Mouse (Mus musculus) telencephalon, adult 2 months (tissue): ENCODE measurements around the gene Acyp2.
"Not testable (repeated sequence)": the region's sequence is repeated elsewhere in the genome, so short reads cannot be mapped to it uniquely, and the experiment has no call there.

Source experiments
- DNase-seq: peaks from one replicate; pipeline ENCODE4 v3.0.0-alpha.2; 2011; ENCODE audit warnings: low read depth, low spot score

The Acyp2 gene

DNA sequence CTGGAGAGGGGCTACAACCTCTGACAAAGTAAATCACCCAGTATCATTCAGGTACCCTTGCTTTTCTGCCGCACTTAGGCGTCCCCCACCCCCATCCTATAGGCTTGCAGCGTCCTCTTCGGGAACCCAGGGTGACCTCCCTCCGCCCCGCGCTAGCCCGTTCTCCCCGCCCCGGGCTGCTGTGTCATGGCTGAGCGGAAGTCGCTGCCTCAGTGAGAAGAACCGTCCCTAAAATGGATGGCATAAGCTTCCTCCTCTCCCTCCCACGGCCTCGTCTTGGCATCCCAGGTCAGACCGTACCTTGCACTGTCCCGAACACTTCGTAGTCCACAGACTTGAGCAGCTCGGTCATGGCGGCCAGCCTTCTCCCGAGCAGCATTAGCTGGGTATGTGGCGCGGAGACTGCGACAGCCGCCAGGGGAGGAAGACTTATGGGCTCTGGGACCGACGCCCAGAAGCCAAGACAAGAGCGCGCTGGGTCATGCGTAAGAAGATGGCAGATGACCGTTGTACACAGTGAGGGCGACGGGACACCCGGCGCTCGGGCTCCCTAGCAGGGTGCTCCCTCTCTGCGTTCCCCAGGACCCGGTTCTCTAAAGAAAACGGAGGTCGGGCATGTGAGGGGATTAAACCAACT lies at the start of gene Acyp2:
Gene Acyp2, minus strand, starts transcription at position 587 of the 637 bp plus-strand sequence.
- DNase-seq, result peak; percentile 67

DNA sequence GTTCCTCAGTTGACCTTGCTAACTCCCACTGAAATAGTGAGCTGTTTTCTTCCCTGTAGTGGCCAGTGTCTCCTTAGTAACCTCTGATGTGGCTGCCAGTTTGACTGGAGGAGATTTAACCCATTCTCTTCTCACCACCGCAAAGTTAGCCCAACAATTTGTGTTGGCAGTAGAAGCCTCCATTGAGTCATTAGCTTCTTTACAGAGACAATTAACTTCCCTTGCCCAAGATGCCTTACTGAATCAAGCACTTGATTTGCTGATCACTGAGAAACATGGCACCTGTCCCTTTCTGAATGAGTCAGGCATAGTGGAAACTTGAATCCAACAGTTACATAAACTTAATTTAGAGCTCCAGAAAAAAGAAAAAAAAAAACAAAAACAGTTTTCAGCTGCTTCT lies 40.0 kb upstream of the Acyp2 start:
- no peak for DNase-seq

DNA sequence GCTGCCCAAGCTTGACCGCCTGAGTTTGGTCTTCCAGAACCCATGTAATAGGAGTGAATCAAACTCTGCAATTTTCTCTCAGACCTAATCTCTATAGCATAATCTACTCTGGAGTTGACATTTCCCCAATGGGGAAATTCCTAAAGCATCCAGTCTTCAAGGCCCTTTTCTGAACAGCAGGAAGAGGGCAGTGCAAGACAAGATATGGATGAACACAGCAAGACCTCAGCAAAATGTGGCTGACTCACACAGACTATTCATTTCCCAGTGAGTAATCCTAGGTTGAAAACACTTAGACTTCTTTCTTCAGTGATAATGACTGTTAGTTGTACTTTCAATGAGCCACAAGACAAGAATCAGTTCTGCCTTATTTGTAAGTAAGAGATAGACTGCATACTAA lies 26.7 kb upstream of the Acyp2 start:
- peak; percentile 83 for DNase-seq

DNA sequence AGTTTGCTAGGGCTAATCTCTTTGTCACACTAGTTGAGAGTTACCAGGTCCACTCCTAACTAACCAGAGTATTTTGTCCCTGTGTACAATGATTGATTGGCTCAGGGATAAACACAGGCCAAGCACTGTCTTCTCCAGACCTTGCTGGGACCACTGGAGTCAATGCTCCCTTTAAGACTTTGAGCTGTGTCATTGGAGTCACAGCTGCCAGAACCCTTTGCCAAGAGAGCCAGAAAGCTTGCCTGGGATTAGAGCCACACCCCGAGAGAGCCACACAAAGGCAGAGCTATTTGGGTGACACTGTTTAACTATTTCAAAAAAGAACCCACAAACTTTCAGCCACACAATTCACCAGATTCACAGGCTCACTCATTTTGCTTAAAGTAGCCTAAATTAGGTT lies 23.3 kb upstream of the Acyp2 start:
- DNase-seq, result peak; percentile 38

DNA sequence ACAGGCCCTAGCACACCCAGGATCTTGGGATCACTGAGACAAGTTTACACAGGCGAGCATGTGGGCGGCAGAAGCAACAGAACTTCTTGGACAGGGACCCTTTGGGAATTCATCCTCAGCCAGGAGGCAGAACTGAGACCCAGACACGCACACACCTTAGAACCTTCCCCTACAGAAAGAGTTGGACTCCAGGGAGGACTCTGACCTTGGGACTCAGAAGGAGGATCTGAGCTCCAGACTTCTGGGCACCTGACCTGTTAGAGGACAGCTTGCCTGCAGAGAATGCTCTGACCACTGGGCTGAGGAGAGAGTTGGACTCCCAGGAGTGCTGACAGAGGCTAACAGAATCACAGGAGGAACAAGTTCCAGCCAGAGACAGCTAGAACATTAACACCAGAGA lies 13.6 kb upstream of the Acyp2 start:
- DNase-seq, result no peak

DNA sequence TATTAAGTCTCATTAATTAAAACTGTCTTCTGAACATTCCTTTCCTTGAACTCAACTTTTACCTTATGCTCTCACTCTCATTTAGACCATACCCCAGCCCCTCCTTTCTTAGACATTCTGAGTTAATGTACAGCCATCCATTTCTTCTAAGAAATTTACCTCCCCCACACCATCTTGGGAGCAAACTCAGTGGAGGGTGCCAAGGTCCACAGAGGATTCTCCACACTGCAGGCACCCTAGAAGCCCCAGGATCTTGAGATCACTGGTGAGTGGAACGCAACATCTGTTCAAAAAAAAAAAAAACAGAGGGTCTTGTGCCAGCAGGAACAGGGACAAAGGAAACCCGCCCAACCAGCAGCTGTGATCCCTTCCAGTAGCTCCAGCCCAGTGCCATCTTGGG lies 13.2 kb upstream of the Acyp2 start:
- DNase-seq, result no peak

DNA sequence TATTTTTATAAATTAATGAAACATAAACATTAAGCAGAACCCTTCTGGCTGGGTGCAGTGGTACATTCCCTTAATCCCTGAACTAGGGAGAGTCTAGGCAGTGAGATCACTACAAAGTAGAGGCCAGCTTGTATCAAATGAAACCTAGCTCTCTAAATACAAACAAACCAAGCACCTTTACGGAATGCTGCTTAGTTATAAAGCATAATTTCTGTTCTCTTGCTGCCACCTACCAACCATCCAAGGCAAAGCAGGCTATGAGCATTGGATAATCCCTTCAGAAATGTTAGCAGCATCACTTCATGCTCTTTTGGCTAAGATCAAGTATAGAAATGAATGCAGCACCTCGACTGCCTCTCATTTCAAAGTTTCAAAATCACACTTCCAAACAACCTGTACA lies 7.7 kb upstream of the Acyp2 start:
- DNase-seq, result no peak

DNA sequence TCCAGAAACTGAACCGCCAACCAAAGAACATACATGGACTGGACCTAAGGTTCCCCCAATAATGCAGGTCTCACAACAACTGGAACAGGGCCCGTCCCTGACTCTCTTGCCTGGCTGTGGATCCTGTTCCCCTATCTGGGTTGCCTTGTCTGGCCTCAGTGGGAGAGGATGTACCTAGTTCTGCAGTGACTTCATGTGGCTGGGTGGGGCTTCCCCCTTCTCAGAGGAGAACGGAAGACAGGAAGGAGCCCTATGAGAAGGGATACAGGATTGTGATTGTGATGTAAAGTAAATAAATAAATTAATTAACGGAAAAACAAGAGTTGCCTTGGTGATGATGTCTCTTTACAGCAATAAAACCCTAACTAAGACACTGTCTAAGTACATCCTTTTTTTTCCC lies 6.7 kb upstream of the Acyp2 start:
- no peak for DNase-seq

DNA sequence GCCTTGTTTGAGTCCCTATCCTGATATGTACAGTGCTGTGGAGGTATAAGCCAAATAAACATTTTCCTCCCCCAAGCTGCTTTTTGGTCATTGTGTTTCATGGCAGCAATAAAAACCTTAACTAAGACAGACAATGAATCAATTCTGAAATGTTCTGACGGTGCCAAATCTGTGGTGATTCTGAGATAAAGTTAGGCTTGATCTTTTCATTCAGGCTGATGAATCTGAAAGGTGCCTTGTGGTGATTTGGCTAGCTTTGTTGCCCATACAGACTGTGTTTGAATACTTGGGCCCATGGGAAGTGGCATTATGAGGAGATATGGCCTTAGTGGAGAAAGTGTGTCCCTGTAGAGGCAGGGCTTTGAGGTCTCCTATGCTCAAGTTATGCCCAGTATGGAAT lies 1.0 kb upstream of the Acyp2 start:
- no peak for DNase-seq

DNA sequence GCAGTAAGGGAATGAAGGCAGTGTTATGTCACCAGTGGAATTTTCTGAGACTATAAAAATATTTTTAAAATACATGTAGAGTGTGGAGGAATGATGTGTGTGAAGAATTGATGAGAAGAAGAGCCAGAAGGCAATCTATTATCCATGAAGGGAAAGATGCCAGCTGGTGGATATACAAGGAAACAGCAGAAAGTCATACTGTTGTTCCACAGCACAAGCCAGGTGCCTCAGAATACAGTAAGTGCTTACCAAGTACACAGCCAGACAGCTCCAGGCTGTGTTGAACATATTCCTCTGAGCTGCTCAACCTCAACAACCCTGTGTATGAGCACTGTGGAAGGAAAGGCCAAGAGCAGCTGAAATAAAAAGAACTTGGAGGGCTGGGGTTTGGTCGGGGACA lies 13.7 kb downstream of the Acyp2 start:
- no peak for DNase-seq

DNA sequence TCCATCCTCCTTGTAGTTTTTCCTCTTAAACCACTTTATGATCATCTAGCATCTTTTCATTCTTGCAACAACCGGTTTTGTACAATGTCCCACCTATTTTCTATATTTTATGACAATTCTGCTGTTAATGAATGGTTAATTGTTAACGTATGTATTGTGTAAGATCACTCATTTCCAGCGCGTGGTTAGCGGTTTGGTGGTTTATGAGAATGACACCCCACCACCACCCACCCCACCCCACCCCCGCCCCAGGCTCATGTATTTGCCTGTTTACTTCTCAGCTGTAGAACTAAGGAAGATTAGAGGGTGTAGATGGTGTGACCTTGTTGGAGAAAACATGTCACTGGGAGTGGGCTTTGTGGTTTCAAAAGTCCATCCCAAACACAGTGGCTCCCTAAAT lies 18.9 kb downstream of the Acyp2 start:
- DNase-seq, result no peak

DNA sequence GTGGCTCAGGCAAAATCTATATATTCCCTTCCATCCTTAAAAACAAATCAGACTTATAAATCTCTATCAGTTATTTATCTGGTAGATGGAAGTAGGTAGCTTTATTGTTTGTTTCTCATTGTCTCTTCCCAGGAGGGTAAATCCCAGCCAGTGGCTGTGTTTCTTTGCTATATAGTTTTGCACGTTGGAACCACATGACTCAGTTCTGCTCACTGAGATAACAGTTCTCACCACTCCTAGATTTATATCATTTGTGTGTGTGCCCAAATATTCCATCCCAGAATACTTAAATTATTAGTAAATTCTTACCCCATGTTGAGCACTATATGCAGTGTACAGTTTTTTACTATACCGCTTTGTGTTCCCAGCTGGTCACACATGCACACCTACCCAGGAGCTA lies 26.2 kb downstream of the Acyp2 start:
- no peak for DNase-seq

DNA sequence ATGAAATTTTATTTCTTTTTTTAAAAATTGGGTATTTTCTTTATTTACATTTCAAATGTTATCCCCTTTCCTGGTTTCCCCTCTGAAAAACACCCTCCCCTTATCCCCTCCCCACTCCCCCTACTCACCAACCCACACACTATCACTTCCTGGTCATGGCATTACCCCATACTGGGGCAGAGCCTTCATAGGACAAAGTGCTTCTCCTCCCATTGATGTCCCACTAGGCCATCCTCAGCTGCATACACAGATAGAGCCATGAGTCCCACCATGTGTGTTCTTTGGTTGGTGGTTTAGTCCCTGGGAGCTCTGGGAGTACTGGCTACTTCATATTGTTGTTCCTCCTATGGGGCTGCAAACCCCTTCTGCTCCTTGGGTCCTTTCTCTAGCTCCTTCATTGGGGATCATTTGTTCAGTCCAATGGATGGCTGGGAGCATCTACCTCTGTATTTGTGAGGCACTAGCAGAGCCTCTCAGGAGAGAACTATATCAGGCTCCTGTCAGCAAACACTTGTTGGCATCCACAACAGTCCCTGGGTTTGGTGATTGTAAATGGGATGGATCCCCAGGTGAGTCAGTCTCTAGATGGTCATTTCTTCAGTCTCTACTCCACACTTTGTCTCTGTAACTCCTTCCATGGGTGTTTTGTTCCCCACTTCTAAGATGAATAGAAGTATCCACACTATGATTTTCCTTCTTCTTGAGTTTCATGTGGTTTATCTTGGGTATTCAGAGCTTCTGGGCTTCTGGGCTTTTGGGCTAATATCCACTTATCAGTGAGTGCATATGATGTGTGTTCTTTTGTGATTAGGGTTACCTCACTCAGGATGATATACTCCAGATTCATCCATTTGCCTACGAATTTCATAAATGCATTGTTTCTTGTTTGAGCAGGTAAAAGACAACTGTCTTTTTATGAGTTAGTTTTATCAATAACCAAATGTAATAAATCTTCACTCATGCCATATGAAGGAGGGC lies 27.7 kb downstream of the Acyp2 start:
- DNase-seq, result not testable (repeated sequence)

DNA sequence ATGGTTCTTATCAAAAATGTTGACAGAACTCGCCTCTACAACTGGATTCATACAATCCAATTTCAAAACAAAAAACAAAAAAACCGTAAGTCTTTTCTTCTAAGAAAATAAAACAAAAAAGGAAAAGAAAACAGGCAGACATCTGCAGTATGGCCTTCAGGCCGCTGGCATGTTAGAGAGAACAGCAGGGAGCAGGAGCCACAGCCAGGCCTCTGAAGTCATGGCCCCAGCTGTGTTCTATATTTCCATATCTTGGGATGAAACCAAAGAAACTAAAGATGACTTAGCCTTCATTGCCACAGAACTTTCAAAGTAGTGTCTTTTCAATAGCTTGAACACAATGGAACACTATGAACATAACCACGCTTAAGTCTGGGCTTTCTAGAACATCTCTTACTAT lies 31.2 kb downstream of the Acyp2 start:
- DNase-seq, result no peak

DNA sequence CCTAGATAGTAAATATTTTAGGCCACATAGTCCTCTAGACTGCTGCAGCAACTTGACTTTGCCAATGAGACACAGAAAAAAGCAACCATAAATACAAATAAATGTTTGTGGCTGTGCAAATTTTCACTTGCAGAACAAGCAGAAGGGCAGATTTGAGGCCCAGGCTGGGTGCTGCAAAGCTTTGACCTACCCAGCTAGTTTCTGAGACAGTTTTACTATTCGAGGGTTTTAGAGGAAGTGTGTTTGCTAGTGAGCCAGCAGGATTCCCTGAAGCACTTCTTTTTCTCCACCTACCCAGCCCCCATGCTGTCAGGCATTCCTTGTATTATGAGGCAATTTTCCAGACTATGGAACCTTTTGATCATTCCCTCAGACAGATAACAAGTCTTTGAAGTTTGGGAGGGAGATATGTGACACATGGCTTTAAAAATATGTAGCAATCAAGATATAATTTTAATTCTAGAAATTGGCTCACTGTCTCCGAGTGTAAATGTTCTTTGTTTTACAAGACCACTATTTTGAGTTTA lies 31.8 kb downstream of the Acyp2 start:
- DNase-seq, result no peak

DNA sequence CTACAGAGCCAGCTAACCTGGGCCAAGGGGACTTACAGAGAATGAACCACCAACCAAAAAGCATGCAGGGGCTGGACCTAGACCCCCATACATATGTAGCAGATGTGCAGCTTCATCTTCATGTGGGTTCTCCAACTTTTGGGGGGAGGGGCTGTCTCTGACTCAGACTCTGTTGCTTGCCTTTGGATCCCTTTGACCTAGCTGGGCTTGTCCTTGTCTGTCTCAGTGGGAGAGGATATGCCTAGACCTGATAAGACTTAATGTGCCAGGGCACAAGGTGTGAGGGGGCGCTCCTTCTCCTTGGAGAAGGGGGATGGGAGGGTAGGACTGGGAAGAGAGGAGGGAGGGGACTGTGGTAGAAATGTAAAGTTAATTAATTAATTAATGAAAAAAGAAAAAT lies 33.4 kb downstream of the Acyp2 start:
- no peak for DNase-seq

DNA sequence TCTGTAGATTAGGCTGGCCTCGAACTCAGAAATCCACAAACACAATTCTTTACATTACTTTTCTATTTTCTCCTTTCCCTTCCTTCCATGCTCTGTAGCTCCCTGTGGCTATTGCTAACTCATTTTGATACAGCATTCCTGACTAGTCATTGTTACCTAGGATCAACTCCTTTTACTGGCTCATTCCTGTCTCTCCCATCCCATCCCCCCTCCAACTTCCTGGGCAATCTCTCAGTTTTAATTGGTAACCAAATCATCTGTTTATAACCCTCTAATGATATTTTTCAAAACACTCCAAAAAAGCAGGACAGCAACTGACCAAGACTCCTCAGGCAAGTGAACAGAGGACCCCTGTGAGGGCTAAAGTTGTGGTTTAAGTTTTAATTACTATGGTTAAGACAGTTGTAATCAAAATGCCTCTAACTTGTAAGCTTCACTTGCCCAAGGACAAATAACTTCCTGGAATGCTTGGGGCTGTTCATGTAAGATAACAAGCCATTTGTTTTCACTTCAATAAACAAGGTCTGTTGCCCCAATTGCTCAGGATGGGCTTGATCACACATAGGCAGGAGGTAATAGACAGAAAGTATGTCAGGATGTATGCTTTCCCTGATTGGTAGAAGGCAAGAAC lies 35.4 kb downstream of the Acyp2 start:
- DNase-seq, result no peak

DNA sequence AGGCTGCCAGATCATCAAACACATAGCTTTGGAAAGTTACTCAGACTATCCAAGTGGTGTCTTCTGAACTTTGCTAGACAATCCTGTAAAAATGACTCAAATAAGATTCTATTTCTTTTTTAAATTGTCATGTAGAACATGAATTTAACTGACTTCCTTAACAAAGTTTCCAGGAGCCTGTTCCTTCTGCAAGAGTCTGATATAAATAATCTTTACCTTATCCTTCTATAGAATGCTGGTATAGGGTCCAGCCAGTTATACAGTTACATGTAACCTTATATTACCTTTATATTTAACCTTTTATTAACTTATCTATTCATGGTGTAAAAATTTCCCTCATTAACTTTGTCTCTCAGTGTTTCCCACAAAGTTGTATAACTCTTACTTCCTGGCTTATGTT lies 36.7 kb downstream of the Acyp2 start:
- DNase-seq, result no peak

DNA sequence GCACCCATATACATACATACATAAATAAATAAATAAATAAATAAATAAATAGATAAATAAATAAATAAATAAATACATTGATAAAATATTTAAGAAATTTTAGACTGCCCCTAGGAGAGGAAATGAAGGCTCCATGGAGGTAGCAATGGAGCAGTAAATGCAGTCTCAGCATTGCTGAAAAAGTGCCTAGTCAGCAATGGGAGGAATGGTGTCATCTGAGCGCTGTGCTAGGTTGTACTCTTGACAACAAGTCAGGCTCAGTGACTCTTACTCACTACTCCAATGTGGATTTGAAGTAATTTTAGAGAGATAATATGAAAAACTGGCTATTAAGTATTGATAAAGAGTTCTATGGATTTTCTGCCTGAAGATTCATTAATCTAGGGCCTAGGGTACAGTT lies 40.1 kb downstream of the Acyp2 start:
- DNase-seq, result no peak

DNA sequence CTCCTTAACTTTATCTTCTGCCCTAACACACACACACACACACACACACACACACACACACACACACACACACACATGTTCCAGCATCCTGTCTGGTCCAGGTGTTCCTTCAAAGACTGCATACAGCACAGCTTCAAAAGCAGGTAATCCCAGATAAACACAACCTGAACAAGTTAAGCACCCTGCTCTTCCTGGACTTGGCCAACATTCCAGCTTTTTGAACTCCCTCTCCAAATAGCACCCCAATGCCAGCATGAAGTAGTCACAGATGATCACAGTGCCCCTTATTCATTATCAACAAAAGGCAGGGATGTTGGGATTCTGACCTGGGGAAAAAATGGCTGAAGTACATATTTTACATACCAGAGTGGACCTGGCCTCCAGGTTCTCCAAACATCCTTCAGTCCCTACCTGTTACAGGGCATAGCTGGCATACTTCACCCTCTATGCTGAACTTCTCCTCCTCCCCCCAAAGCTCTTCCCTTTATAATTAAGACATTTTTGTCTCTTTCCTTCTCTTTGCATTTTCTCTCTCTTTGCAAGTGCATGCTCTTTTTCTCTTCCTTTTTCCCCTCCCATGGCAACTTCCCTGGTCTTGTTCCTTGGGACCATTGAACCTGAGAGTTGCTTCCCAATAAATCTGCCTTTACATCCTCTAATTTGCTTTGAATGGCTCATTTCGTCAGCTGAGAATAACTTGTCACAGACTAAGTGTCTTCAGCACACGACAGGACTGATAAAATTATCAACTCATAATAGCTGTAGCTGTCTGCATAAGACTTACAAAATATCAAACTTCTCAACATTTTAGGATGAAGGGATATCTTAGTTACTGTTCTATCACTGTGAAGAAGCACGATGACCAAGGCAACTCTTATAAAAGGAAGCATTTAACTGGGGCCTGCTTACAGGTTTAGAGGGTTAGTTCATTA lies 41.5 kb downstream of the Acyp2 start:
- DNase-seq, result no peak

DNA sequence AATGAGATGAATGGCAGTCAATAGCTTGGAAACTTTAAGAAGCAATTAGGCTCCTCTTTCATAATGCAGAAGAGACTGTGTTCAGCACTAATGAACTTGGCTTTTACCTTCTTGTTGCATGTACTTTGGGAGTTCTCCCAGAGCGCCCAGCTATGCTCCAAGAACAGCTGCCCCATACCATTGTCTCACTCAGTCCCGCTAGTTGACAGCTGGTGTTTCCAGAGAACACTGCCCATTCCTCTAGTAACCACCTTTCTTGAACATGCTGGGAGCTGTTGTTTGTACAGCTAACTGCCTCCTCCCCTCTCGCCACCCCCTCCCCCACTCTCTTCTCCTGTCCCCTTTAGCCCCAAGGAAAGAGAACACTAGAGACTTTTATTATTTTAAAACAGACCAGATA lies 52.1 kb downstream of the Acyp2 start:
- DNase-seq, result no peak
